Mouse (Mus musculus) liver, adult (tissue): ENCODE measurements at regions not wholly inside any gene's neighbourhood (a gene's known extent, or its start where the extent isn't known, plus 50 kb on each side); places are given as distances from the start of the nearest gene placed in this dataset.

Experiments
- GATA4 ChIP-seq: IDR thresholded peaks from 2 replicates; pipeline ENCODE4 v1.6.1; 2014; ENCODE audit warnings: mild to moderate bottlenecking, low read length; ENCODE audit not compliant: insufficient replicate concordance

DNA sequence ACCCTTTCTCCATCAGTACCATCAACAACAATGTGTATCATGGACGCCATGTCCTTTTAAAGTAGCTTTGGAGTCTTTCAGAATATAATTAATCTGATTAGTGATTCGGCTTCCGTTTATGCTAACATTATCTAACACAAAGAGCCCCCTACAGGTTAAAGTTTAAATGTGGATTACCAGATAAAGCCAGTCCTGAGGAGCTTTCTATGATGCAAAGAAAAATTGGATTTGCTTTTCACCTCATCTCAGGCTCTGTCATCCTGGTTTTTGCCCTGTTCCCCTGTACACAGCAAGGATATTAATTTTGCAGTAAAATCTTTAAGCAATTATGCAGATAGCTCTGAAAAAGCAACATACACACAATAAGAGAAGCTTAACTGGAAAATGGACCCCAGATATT lies 412.7 kb upstream of the Tbc1d2b start:
- no peak for TF ChIP-seq GATA4

DNA sequence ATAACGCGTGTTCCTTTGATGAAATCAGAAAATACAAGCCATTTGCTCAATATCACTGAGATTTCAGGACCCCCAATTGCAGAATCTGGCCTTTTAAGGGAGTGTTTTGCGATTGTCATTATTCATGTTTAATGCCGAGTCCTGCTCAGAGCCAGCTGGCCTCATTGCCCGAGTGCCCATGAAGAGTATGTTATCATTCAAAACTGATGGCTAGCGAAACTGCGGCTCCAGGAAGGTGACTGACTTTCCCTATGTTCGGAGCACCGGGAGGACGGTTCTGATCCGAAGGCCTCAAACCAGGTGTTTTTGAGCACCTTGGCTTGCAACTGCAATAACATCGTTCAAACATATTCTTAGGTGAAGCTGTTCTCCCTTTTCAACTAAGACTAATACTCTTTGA lies 419.5 kb upstream of the Tbc1d2b start:
- no peak for TF ChIP-seq GATA4

DNA sequence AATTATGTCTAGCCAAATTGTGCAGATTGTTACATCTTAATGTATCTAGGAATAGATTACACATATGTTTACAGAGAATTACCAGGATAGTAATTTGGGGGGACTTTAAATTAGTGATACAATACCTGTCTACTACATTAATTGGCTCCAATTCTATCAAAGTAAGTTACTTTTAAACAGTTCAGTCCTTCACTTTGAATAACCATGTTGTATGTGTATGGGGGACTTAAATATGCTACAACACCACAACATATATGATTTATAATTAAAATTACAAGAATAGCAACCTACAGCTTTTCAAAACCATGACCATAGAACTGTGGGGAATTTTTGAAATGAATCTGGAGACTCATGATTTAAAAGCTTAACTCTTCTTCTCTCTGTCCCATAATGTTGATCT lies 420.5 kb upstream of the Tbc1d2b start:
- no peak for TF ChIP-seq GATA4

DNA sequence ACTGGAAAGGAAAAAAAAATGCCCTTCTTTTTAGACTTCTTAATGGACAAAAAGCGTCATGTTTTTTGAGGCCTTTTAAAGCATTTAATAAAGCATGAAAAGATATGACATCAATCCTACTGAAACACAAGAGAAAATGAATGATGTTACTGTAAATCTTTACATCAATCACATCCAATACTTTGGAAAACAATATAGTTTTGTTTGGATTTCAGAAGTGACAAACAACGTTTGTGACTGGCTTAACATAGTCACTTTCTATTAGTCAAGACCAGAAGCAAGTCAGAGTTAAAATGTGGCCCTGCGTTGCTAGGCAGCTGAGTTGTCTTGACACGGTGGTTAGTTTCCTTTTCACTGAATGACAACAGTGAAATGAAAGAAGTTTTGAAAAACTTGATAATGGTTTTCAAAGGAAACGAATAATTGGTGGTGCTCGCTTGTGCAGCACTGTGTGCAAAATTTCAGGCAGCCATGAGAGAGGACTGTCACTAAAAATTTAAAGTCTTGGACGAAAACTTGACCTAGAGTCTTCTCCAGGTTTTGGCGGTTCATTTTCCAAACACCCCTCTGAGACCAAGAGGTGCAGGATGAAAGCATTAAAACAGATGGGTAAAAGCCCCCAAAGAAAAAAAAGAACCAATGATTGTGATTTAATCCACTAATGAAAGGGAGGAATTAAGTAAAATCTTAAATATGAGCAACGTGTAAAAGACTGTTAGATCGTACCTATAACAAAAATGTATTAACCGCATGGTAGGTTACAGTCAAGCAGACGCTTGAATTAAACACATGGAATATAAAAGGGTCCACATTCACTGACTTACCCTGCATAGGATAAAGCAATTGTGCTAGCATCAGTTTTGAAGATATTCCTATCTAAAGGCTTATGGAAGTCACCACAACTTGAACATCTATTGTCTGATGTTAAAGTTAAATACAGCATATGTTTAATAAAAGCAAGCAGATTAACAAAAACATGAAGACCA lies 421.4 kb upstream of the Tbc1d2b start:
- no peak for TF ChIP-seq GATA4

DNA sequence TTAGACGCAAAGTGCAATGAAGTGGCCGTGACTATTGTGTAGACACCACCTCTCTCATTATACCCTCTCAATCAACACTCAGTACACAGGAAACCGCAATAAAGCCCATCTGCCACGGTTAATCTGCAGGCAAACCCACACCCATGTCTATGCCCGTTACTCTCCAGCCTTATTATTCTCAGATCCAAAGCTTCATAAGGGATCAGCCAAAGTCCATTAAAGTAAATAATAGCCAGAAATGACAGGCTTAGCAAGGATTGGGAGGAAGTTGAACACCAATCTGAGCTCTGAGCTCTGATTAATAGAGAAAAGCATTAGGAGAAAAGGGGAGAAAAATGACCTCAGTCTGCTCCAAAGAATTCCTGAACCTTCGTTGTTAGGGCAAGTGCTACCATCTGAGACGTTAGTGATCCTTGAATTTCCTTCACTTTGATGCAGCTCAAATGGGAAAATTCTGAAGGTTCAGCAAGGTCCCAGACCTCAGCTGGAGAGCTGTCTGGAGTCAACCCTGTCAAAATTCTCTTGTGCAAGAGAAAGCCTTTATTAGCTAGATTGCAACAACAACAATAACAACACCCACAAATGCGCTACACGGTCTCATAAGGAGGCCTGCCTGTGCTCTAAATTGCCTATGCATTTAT lies 422.5 kb upstream of the Tbc1d2b start:
- no peak for TF ChIP-seq GATA4

DNA sequence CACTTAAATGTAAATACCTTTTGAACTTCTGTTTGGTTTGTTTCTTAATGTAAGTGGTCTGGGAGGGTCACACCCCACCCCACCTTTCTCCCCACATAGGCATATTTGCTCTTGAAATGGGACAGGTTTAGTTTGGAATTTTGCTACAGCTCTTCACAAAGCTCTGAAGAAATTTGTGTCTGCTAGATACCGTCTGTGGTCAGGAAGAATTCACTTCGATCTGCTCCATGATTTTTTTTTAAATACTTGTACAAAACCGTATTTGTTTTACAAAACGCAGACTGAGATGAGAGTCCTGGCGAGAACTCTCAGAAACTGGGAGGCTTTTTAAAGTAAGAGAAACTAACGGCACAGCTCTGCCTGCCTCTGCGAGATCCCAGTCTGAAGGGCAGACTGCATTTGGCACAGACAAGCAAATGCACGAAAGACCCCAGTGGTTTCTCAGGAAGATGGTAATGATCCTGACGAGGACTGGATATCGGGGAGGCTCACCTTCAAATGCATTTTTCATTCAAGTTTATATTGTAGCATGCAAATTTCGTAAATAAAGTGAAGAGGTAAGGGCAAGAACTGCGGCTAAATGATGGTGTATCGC lies 423.5 kb upstream of the Tbc1d2b start:
- TF ChIP-seq GATA4: no peak

DNA sequence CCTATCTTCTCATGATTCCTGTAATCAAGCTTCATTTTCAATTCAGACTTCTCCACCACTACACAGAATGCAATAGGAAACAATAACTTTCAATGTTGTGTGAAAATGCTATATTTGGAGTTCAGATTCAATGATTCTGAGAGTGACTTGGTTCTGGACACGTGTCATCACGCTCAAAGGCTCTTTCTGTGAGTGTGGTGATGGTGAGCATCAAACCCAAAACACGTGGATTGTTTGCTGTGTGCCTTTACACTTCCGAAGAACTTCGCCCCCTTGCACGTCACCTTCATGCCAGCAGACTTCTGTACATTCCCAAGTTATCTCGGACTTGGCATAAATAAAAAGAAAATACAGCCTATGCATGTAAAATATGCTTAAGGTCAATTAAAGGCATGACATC lies 425.1 kb upstream of the Tbc1d2b start:
- no peak for TF ChIP-seq GATA4

DNA sequence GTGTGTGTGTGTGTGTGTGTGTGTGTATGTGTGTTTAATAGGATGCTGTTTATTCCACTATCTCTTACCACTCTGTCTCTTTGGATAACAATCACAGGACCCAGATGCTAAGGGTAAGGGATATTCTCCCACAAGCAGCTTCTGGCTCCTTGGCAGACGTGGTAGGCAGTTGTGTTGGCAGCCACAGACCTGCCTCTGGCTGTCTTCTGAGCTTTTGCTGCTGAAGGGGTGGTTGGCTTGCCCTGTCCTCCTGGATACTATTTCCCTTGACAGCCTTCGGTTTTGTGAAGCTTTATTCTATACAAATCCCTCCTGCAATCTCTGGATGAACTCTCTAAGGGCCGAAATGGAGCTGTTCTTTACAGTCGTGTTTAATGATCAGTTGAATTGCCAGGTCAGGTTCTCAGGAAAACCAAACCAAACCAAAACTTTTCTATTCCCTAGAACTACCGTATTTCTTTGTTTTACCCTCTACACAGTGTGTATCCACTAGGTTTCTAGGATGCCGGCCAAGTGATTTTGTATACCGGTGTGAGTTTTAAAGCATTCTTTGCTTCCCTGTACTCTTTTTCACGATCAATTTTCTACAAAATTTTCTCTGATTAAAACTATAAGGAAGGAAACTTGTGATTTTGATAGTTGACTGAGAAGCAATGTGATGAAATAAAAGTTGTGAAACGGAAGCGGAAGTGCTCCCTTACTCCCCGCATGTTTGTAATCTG lies 426.8 kb upstream of the Tbc1d2b start:
- no peak for TF ChIP-seq GATA4

DNA sequence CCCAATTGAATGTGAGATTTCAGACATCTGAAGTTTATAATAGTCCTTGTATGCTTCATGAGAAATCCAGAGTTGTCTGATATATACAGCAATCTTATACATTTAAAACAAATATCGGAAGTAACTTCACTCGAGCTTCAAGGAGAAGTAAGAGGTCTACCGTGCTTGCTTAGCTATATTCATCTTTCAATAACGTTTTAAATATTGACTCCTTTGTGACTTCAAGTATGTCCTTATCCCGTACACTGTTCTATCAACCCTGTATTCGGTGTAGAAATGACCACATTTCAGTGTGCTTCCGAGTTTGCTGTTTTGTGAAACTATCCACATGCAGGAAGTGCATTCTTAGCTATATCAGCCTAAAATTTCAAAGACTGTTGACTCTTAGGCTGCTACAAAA lies 427.8 kb upstream of the Tbc1d2b start:
- no peak for TF ChIP-seq GATA4

DNA sequence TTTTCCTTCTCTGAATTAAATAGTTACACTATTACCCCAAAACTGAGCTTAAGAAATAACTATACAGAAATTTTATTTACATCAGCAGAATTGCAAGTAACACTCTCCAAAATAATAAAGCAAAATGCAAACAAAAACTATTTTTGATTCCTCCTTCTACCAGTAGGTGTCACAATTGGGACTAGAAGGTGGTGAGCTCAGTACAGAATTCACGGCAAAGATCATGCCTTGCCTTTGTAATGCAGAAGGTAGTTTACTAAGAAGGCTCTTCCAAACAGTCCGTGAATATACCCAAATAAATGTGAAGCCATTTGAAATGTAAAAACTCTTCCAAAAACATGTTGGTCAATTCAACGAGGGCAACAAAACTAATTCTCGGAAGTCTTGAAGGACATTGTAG lies 428.5 kb upstream of the Tbc1d2b start:
- TF ChIP-seq GATA4: no peak

DNA sequence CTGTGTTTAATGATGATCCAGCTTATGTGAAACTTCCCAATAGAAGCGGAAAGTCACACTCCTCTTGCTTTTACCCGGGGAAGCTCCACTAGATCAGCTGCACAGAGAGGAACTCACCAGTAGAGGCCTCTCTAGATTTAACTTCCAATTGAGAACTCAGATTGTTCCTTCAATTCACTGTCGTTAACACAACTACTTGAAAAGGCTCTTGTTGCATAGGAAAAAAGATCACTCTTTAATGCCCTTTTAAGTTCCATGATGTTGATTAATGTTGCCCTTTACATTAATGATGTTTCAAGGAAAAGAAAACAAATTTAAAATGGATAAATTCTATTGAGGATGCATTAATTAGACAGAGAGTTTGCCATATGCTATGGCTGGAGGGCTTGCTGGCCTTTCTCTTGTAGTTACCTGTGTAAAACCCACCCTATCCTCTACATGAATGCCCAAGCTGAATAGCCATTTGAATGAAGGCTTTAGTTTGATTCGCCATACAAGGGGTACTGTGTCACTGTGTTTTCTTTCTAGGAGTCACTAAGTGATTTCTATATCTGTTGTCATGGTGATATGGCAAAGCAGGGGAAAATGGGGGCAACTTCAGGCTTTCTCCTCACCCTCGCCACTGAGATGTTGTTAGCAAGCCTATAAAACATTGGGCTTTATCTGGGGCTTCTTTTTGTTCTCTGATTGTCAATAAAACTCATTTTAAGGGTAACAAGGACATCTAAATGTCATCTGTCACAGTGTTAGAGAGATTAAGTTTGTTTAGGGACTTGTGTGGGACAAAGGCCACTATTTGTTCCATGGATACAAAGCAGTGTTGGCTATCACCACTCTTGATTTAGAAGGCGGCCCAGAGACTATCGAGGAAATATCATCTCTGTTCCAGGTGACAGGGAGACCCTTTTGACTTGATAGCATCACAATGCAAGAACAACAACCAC lies 429.9 kb upstream of the Tbc1d2b start:
- no peak for TF ChIP-seq GATA4

DNA sequence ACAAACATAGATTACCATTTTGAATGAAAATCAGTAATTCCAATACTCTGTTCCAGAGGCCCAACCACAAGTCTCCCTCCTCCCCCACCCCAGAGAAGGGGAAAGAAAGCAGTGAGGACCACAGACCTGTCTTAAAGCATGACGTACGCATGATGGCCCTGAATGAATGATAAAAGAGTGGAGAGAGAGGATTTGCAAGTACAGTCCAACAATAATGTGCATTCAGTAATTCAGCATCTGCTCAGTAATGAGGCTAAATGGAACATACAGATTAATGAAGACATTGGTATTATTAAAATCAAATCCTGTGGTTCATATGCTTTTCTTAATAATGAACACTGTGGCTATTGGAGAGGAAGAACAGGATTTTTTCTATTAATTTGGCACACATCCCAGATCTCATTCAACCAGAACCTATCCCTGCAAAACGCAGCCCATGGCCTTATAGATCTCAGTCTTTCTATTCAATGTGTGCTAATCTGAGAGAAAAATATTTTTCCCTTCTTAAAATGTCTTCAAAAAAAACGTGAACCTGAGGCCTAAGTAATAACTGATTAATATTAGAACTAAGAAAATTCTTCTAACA lies 430.7 kb upstream of the Tbc1d2b start:
- TF ChIP-seq GATA4: no peak

DNA sequence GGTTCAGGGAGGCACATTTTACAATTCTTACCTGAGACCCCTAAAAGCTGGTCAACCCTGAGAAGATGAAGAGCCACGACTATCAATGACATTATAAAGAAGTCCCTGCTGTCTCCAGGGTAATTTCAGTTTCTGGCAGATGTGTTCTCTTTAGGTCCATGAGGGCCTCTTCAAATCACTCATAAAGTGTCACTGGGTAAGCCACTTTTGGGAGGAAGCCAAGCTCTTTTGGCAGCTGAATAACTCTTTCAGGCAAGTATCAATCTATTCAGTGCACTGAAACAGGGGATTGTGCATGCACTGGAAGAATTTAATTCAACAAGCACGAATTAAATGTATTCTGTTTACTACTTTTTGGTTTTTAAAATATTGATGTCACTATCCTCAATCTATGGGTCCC lies 443.1 kb upstream of the Tbc1d2b start:
- TF ChIP-seq GATA4: no peak

DNA sequence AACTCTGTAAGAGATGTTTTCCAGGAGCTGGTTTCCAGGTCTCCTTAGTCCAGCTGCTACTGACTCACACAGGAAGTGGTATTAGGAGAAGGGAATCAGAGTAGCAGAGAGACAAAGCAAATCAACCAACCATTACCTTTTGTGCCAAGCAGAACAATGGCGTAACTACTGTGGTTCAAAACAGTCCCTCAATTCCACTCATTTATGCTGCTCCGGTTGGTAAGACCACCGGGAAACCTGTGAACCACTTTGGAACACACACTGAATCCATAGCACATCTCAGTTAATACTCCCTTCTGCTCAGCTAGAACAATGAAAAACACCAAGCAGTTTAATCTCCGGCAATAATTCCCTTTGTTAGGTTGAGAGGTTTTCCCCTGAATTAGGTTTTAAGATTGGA lies 460.8 kb upstream of the Tbc1d2b start:
- no peak for TF ChIP-seq GATA4
